Mouse (Mus musculus) midbrain, embryonic 10.5 days (tissue): Measurements from ENCODE around the gene 4930452B06Rik. TPM values are rescaled to one million over a fixed set of nuclear protein-coding genes. Genes with fewer than 3 reads are reported as not detected.

Experiments
- DNase-seq: peaks from one replicate; pipeline ENCODE4 v3.0.0-alpha.2; 2017; ENCODE audit warnings: low spot score
- H3K27ac ChIP-seq: fragments of 300-500 bp; sonication (generic); replicated peaks from 2 replicates; pipeline ENCODE4 v1.5.1; 2016; ENCODE audit warnings: mild to moderate bottlenecking
- H3K27me3 ChIP-seq: fragments of 300-500 bp; sonication (generic); 2 replicates; pipeline ENCODE4 v1.6.1; 2016; ENCODE audit warnings: low read depth, mild to moderate bottlenecking; ENCODE audit not compliant: poor library complexity, severe bottlenecking
- H3K36me3 ChIP-seq: fragments of 300-500 bp; sonication (generic); 2 replicates; pipeline ENCODE4 v1.6.1; 2016; ENCODE audit warnings: mild to moderate bottlenecking, moderate library complexity
- H3K4me1 ChIP-seq: fragments of 300-500 bp; sonication (generic); 2 replicates; pipeline ENCODE4 v1.6.1; 2016
- H3K4me3 ChIP-seq: fragments of 300-500 bp; sonication (generic); 2 replicates; pipeline ENCODE4 v1.5.1; 2016; ENCODE audit warnings: mild to moderate bottlenecking, moderate library complexity
- H3K9me3 ChIP-seq: fragments of 300-500 bp; sonication (generic); replicated peaks from 2 replicates; pipeline ENCODE4 v1.6.1; 2016; ENCODE audit warnings: mild to moderate bottlenecking
- WGBS: fragments of 180-500 bp; shearing (Covaris S2); methylation state at CpG from one replicate; pipeline ENCODE4 v1.1.7; 2016; 5-methylcytosine and 5-hydroxymethylcytosine counted together
- polyA plus RNA-seq: library from polyadenylated mRNA; unstranded; fragments of >200 nt; fragmentation: Nextera tagmentation; extraction: Ambion mirVana; gene quantifications from 2 replicates; pipeline ENCODE4 v1.2.1, GENCODE M21; 2016

The 4930452B06Rik gene
- polyA plus RNA-seq, 1 experiment from 2014 or later = 12.2 TPM

DNA sequence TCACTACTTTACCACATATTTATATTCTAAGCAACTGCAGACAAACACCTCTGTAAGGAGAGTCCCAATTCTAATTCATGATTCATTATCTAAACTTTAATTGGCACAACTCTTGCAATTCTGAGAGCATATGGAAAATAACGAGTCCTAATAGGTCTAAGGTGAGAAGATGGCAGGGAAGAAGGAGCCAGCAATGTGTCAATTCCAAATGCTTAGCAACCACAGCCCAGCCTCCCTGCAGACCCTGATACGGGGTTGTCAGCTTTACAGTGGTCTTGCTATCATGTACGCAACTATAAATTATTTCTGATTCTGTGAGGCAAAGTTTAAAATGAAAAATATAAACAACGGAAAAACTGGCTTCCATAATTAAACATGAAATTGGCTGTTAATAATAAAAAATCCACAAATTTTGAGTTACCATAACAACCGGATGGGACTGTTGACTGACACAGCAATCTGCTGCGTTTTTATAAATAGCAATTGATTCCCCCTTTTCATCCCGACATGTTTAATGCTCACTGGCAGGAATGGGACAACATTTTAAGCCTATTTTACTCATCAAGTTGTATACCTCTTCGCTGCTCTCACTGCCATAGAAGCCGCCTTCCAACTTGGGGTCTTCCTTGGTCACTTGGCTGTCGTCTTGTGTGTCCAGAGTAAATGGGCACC, 155.6 kb downstream of the 4930452B06Rik start:
- no peak for DNase-seq
- H3K4me1 ChIP-seq = no peaks in the 10 kb centered on the region
- no peak overlapping the region for H3K27ac ChIP-seq
- H3K36me3 ChIP-seq = no peaks in the 10 kb centered on the region
- H3K4me3 ChIP-seq = no peak overlapping the region
- 94% methylated on average over 10 of the region's 10 CpGs for WGBS
- no peaks in the 10 kb centered on the region for H3K9me3 ChIP-seq
- H3K27me3 ChIP-seq = no peaks in the 10 kb centered on the region

DNA sequence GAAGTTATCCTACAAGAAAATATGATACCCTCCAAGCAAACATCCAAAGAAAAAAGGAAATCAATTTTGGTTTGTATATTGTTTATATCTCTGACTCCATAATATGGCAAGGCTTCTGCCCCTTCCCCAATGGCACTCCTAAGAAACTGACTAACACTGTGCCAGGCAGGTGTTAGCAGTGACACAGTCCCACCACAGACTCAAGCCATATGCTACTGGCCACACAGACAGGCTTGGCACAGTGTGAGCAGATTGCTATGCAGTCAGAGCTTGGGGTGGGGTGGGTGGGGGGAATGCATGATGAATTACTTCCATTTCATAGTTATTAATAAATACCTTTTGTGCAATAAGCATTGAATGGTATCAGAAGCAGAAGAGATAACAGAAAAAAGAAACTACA, 157.4 kb downstream of the 4930452B06Rik start:
- Histone ChIP-seq H3K4me3 (no peak overlapping the region), H3K4me1 (no peaks in the 10 kb centered on the region), H3K27ac (no peak overlapping the region), H3K36me3 (no peaks in the 10 kb centered on the region), H3K27me3 (no peaks in the 10 kb centered on the region), H3K9me3 (no peaks in the 10 kb centered on the region)
- no peak for DNase-seq

DNA sequence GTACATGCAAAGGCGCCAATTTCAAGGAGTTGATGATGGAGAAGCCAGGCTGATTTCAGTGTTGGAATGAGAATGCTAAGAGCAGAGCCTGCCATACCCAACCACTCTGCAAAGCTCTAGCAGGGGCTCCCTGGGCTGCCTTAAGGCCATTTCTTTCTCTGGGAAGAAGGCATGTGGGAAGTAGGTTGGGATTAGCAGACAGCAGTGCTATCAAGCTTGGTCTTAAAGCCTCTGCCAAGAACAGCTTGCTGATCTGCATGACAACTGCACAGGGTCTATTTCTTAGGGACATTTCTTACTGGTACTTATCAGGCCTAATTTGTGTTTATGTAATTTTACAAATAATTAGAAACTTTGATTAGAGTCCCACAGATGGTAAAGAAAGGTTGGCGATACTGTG, 161.8 kb downstream of the 4930452B06Rik start:
- no peaks in the 10 kb centered on the region for H3K27me3 ChIP-seq
- no peak overlapping the region for H3K4me3 ChIP-seq
- WGBS = 92% methylated on average over 2 of the region's 2 CpGs
- H3K36me3 ChIP-seq = no peaks in the 10 kb centered on the region
- no peaks in the 10 kb centered on the region for H3K9me3 ChIP-seq
- H3K27ac ChIP-seq = no peak overlapping the region
- H3K4me1 ChIP-seq = no peaks in the 10 kb centered on the region
- DNase-seq = no peak

DNA sequence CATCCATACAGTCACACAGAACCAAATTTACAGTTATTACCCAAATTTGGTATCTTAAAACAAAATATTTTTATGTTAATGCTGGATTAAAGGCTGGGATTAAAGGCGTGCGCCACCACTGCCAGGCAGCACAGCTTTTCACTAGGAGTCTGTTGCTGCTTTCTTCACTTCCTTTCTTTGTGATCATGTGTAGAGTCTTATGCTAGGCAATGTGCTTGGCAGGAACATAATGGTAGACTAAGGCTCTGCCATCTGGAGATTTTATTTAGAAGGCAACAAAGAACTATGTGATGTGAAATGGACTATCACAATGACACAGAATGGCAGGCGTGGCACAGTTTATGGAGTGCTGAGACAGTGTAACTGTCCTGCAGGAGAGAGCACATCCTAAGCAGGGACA, 162.7 kb downstream of the 4930452B06Rik start:
- H3K4me1 ChIP-seq = no peaks in the 10 kb centered on the region
- DNase-seq = no peak
- H3K27ac ChIP-seq = no peak overlapping the region
- H3K36me3 ChIP-seq = no peaks in the 10 kb centered on the region
- no peaks in the 10 kb centered on the region for H3K9me3 ChIP-seq
- WGBS = 94% methylated on average over 3 of the region's 3 CpGs
- no peaks in the 10 kb centered on the region for H3K27me3 ChIP-seq
- H3K4me3 ChIP-seq = no peak overlapping the region

DNA sequence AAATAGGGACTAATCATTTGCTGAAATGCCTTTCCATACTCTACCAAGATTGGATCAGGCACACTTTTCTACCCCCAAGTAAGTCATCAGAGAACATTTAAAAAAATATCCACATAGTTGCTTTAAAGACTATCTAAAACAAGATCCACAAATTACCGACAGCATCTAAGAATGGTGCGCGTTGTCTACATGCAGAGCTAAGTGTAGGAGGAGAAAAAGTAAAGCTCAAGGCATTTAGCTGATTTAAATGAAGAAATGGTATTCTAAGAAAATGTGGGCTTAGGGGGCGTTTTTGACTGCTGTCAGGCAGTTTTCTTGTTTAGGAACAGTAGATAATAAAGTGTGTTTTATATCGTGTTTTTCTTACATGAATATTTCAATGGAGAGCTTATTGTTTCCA, 163.5 kb downstream of the 4930452B06Rik start:
- Histone ChIP-seq H3K4me1 (no peaks in the 10 kb centered on the region), H3K36me3 (no peaks in the 10 kb centered on the region), H3K27me3 (no peaks in the 10 kb centered on the region), H3K9me3 (no peaks in the 10 kb centered on the region), H3K27ac (no peak overlapping the region), H3K4me3 (no peak overlapping the region)
- no peak for DNase-seq
- WGBS = 92% methylated on average over 5 of the region's 5 CpGs

DNA sequence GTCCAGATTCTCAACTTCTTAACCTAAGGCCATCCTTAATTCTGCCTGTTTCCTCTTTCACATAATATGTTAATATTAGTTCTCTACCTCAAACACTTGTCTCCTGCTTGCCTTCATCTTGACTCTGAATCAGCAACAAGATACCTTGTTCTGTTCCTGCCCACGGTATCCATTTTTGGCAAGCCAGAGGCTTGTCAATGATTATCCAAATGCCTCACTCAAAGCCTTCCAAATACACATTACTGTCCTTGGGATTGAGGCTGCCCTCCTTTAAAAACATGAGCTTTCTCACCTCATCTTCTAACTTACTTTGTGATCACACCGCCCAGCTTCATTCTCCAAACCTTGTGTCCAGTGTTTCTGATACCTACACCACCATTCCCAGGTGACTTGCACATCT, 170.3 kb downstream of the 4930452B06Rik start:
- no peaks in the 10 kb centered on the region for H3K27me3 ChIP-seq
- H3K4me3 ChIP-seq = no peak overlapping the region
- WGBS = 94% methylated on average over 2 of the region's 2 CpGs
- DNase-seq = no peak
- H3K27ac ChIP-seq = no peak overlapping the region
- H3K9me3 ChIP-seq = no peaks in the 10 kb centered on the region
- H3K36me3 ChIP-seq = no peaks in the 10 kb centered on the region
- H3K4me1 ChIP-seq = no peaks in the 10 kb centered on the region

DNA sequence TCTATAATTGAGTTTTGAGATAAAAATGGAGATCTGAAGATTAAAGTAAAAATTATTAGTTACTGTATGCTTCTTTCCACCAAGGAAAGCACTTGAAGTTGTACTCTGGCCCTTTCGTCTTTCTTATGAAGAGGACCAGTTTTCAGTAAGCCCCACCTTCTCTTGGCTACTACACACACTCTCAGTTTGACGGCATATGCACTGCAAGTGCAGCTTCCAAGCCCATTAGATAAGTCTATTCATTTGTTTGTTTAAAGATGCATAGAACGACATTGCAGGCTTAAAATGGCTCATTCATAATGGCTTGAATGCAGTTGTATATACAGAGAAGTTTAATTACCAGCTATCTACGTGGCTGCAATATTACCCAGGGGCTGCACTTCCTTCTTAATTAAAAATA, 171.1 kb downstream of the 4930452B06Rik start:
- Histone ChIP-seq H3K4me1 (no peaks in the 10 kb centered on the region), H3K27ac (no peak overlapping the region), H3K9me3 (no peaks in the 10 kb centered on the region), H3K36me3 (no peaks in the 10 kb centered on the region), H3K4me3 (no peak overlapping the region), H3K27me3 (no peaks in the 10 kb centered on the region)
- WGBS = 80% methylated on average over 4 of the region's 4 CpGs
- no peak for DNase-seq

DNA sequence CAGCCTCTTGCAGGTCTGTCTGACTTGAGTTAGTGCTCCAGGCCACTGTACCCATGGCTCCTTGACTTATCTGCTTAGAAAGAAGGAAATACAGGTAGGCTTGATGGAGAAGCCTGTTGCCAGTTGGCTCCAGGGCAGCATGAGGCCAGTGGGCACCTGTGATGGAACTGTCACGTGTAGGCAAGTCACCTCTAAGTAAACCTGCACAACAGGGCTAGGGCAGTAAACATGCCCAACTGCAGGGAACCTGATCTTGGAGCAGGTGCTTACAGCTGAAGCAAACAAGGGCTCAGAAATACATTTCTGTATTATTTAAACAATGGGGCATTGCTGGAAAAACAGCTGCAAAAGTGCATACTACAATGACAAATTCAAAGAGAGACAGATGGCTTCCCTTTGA, 171.8 kb downstream of the 4930452B06Rik start:
- Histone ChIP-seq H3K9me3 (no peaks in the 10 kb centered on the region), H3K4me1 (no peaks in the 10 kb centered on the region), H3K36me3 (no peaks in the 10 kb centered on the region), H3K27me3 (no peaks in the 10 kb centered on the region), H3K27ac (no peak overlapping the region), H3K4me3 (no peak overlapping the region)
- WGBS = 73% methylated on average over 1 of the region's 1 CpGs
- DNase-seq = no peak

DNA sequence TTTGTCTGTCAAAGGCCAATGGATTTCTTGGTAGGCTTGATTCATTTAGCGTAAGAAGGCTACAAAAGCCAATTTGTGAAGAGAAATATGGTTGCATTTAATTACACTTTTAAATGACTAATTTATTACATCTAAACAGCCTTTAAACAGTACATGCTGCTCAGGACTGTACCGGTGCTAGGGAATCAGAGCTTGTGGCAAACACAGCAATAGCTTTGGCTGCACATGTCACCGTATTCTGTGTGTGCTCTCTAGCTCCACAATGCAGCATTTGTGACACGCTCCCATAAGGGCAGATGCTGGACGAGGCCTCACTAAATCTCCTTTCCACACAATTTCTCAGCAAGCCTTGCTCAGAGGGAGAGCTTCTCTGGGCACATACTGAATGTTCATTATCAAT, 187.9 kb downstream of the 4930452B06Rik start:
- WGBS = 88% methylated on average over 5 of the region's 5 CpGs
- Histone ChIP-seq H3K9me3 (0 out of 2 replicates have a peak, but pooled peaks cover 3% of the 10 kb centered on the region), H3K4me1 (no peaks in the 10 kb centered on the region), H3K4me3 (no peak overlapping the region), H3K27ac (no peak overlapping the region), H3K36me3 (0 out of 2 replicates have a peak, but pooled peaks cover 6% of the 10 kb centered on the region), H3K27me3 (no peaks in the 10 kb centered on the region)
- DNase-seq = no peak

DNA sequence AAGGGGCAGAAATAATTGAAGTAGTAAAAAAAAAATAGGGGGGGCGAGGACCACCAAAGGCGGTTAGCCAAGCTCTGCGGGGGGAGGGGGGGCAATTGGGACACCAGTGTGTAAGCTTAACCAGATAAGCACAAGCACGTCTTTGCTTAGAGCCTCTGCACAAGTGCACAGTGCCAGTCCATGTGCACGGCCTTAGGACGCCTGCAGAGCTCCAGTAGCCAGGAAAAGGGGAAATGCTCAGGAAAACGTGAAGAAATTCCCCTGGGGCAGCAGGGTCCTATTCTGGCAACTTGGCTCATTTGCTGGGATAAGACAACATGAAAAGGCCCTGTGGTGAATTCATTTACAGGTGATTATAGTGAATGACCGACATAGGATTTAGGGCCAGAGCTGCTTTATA, 188.7 kb downstream of the 4930452B06Rik start:
- Histone ChIP-seq H3K27ac (no peak overlapping the region), H3K4me3 (no peak overlapping the region), H3K36me3 (0 out of 2 replicates have a peak, but pooled peaks cover 6% of the 10 kb centered on the region), H3K4me1 (no peaks in the 10 kb centered on the region), H3K27me3 (no peaks in the 10 kb centered on the region), H3K9me3 (0 out of 2 replicates have a peak, but pooled peaks cover 3% of the 10 kb centered on the region)
- no peak for DNase-seq
- 78% methylated on average over 8 of the region's 8 CpGs for WGBS

DNA sequence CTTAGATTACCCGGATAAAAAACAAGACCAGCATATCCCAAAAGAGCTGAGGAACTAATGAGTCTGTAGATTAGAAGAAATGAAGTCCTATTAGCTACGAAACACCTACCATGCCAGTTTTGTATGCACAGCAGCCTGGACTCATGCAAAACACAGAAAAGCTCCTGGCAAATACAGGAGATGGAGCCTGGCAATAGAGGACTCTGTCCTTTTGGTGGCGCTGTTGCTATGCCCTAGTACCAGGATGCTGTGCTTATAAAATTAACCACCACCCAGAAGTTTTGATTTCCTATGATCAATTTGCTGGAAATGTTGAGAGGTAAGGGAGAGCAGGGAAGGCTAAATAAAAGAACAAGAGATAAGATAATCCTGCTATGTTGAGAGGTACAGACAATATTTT, 189.4 kb downstream of the 4930452B06Rik start:
- H3K27me3 ChIP-seq = no peaks in the 10 kb centered on the region
- H3K4me3 ChIP-seq = no peak overlapping the region
- 0 out of 2 replicates have a peak, but pooled peaks cover 6% of the 10 kb centered on the region for H3K36me3 ChIP-seq
- H3K27ac ChIP-seq = no peak overlapping the region
- no peaks in the 10 kb centered on the region for H3K4me1 ChIP-seq
- 0 out of 2 replicates have a peak, but pooled peaks cover 3% of the 10 kb centered on the region for H3K9me3 ChIP-seq
- no peak for DNase-seq
- WGBS = 61% methylated on average over 3 of the region's 3 CpGs

DNA sequence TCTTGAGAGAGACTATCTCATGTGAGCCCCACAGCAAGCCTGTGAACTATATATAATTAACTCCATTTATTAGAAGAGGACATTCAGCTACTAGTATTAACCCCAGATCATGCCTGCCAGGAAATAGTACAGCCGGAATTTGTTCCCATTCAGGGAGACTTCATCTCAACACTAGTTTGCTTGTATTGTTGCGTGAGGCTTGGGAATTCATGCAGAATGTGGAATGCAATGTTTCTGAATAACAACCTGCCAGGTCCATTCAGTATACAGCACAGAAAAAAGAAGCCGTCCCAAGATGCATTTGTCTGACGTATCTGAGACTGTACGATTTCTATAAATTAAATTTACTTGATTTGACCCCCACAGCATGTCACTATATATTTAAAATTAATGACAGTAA, 190.2 kb downstream of the 4930452B06Rik start:
- no peak for DNase-seq
- 94% methylated on average over 5 of the region's 5 CpGs for WGBS
- no peaks in the 10 kb centered on the region for H3K4me1 ChIP-seq
- H3K4me3 ChIP-seq = no peak overlapping the region
- no peaks in the 10 kb centered on the region for H3K27me3 ChIP-seq
- no peak overlapping the region for H3K27ac ChIP-seq
- 0 out of 2 replicates have a peak, but pooled peaks cover 6% of the 10 kb centered on the region for H3K36me3 ChIP-seq
- 0 out of 2 replicates have a peak, but pooled peaks cover 3% of the 10 kb centered on the region for H3K9me3 ChIP-seq

DNA sequence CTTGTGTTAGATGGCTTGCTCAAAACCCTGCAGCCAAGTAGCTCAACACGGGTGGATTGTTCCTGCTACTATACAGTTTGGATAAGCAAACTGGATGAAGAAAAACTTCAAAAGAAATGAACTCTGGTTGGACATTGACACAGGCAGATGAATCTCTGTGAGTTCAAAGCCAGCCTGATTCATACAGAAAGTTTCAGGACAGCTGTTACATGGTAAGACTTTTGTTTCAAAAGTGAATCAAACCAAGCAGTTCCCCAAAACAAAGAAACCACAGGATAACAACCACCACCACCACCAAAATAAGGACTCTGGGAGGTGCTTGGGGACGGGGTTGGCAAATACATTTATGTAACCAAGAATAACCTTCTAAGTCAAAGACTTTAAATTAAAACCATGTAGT, 193.2 kb downstream of the 4930452B06Rik start:
- H3K36me3 ChIP-seq = no peaks in the 10 kb centered on the region
- H3K27me3 ChIP-seq = no peaks in the 10 kb centered on the region
- WGBS = 82% methylated on average over 2 of the region's 2 CpGs
- peaks cover 8% of the 10 kb centered on the region for H3K4me1 ChIP-seq
- no peak overlapping the region for H3K27ac ChIP-seq
- no peaks in the 10 kb centered on the region for H3K9me3 ChIP-seq
- no peak for DNase-seq
- H3K4me3 ChIP-seq = no peak overlapping the region
